Mouse (Mus musculus): ENCODE results near the gene Slc29a2.
A peak's percentile ranks its signal among the peaks of the same experiment; 100 is the strongest.

Gene Slc29a2

GRCm38 (mm10) chr19:5032686-5033085 lies 9.0 kb downstream of the Slc29a2 start:
- DNase-seq (ENCODE audit: low spot score), result no peak

- DNase-seq (ENCODE audit: low spot score), result no peak
Measured at GRCm38 (mm10) chr19:5036577-5036976, 12.9 kb downstream of the Slc29a2 start.

GRCm38 (mm10) chr19:5037678-5038571 lies 14.3 kb downstream of the Slc29a2 start:
- peak; percentile 77 for DNase-seq (ENCODE audit: low spot score)

- peak; percentile 89 for DNase-seq (ENCODE audit: low spot score)
Measured at GRCm38 (mm10) chr19:5038709-5039156, 15.1 kb downstream of the Slc29a2 start, which contains the start of the genes B4gat1 and AC124502.3. B4gat1 (plus strand) TSS chr19:5038826. AC124502.3 (plus strand) TSS chr19:5038891.

GRCm38 (mm10) chr19:5039301-5040114 lies 15.8 kb downstream of the Slc29a2 start:
- peak; percentile 41 for DNase-seq (ENCODE audit: low spot score)

GRCm38 (mm10) chr19:5040862-5041523 lies 17.3 kb downstream of the Slc29a2 start, which contains the start of gene Brms1:
Brms1 (plus strand) TSS chr19:5041354.
- peak; percentile 89 for DNase-seq (ENCODE audit: low spot score)

- no peak for DNase-seq (ENCODE audit: low spot score)
Measured at GRCm38 (mm10) chr19:5041588-5041987, 17.9 kb downstream of the Slc29a2 start.

GRCm38 (mm10) chr19:5045531-5045930 lies 21.9 kb downstream of the Slc29a2 start:
- no peak for DNase-seq (ENCODE audit: low spot score)

GRCm38 (mm10) chr19:5048138-5049056 lies 24.7 kb downstream of the Slc29a2 start:
- DNase-seq (ENCODE audit: low spot score), result no peak

GRCm38 (mm10) chr19:5049325-5049724 lies 25.7 kb downstream of the Slc29a2 start:
- no peak for DNase-seq (ENCODE audit: low spot score)

GRCm38 (mm10) chr19:5050047-5050905 lies 26.6 kb downstream of the Slc29a2 start, which contains the start of gene Rin1:
Rin1 (plus strand) TSS chr19:5050481.
- DNase-seq (ENCODE audit: low spot score), result no peak

- DNase-seq (ENCODE audit: low spot score), result no peak
Measured at GRCm38 (mm10) chr19:5051031-5051430, 27.4 kb downstream of the Slc29a2 start.

- DNase-seq (ENCODE audit: low spot score), result no peak
Measured at GRCm38 (mm10) chr19:5051515-5051914, 27.9 kb downstream of the Slc29a2 start.

- DNase-seq (ENCODE audit: low spot score), result no peak
Measured at GRCm38 (mm10) chr19:5052166-5052822, 28.6 kb downstream of the Slc29a2 start.

- no peak for DNase-seq (ENCODE audit: low spot score)
Measured at GRCm38 (mm10) chr19:5052853-5053252, 29.2 kb downstream of the Slc29a2 start.

- no peak for DNase-seq (ENCODE audit: low spot score)
Measured at GRCm38 (mm10) chr19:5053909-5054308, 30.2 kb downstream of the Slc29a2 start.

- DNase-seq (ENCODE audit: low spot score), result no peak
Measured at GRCm38 (mm10) chr19:5056251-5056650, 32.6 kb downstream of the Slc29a2 start.

GRCm38 (mm10) chr19:5057876-5058775 lies 34.5 kb downstream of the Slc29a2 start:
- DNase-seq (ENCODE audit: low spot score), result no peak

Measured in ovary, postnatal 36 days (tissue).